Mouse (Mus musculus) embryo, embryonic 10 days (tissue): ENCODE measurements around the gene Psd4.

ENCODE experiments used
- DNase-seq: peaks from one replicate; pipeline ENCODE4 v3.0.0-alpha.2; 2015; ENCODE audit warnings: low spot score

Gene Psd4

GRCm38 (mm10) chr2:24367030-24367894 is at the start of gene Psd4:
Psd4 (plus strand) TSS chr2:24367580.
- DNase-seq = peak; percentile 54

- no peak for DNase-seq
Measured at GRCm38 (mm10) chr2:24317919-24318598, 49.3 kb upstream of the Psd4 start.

GRCm38 (mm10) chr2:24335333-24335732 is 32.0 kb upstream of the Psd4 start:
- no peak for DNase-seq

GRCm38 (mm10) chr2:24336545-24336944 is 30.8 kb upstream of the Psd4 start, which contains the start of gene Il1rn:
Il1rn (plus strand) TSS chr2:24336853.
- DNase-seq = no peak

- no peak for DNase-seq
Measured at GRCm38 (mm10) chr2:24341395-24341885, 25.9 kb upstream of the Psd4 start.

- no peak for DNase-seq
Measured at GRCm38 (mm10) chr2:24344619-24345018, 22.8 kb upstream of the Psd4 start.

GRCm38 (mm10) chr2:24345056-24345455 is 22.3 kb upstream of the Psd4 start:
- no peak for DNase-seq

GRCm38 (mm10) chr2:24347926-24348325 is 19.5 kb upstream of the Psd4 start:
- DNase-seq = no peak

- DNase-seq = no peak
Measured at GRCm38 (mm10) chr2:24351159-24351558, 16.2 kb upstream of the Psd4 start.

- no peak for DNase-seq
Measured at GRCm38 (mm10) chr2:24353042-24353441, 14.3 kb upstream of the Psd4 start.

GRCm38 (mm10) chr2:24357642-24358041 is 9.7 kb upstream of the Psd4 start:
- DNase-seq = no peak

- no peak for DNase-seq
Measured at GRCm38 (mm10) chr2:24359347-24359746, 8.0 kb upstream of the Psd4 start.

- DNase-seq = no peak
Measured at GRCm38 (mm10) chr2:24363818-24364217, 3.6 kb upstream of the Psd4 start.

- DNase-seq = no peak
Measured at GRCm38 (mm10) chr2:24366214-24366975, 985 bp upstream of the Psd4 start.

- DNase-seq = no peak
Measured at GRCm38 (mm10) chr2:24367895-24368261, 498 bp downstream of the Psd4 start.

GRCm38 (mm10) chr2:24378747-24379450 is 11.5 kb downstream of the Psd4 start:
- DNase-seq = no peak

GRCm38 (mm10) chr2:24382456-24383230 is 15.3 kb downstream of the Psd4 start:
- no peak for DNase-seq

- no peak for DNase-seq
Measured at GRCm38 (mm10) chr2:24383636-24384035, 16.3 kb downstream of the Psd4 start.

GRCm38 (mm10) chr2:24384393-24384792 is 17.0 kb downstream of the Psd4 start:
- DNase-seq = no peak

GRCm38 (mm10) chr2:24385111-24385961 is 18.0 kb downstream of the Psd4 start:
- no peak for DNase-seq
